In the genomic region with DNA sequence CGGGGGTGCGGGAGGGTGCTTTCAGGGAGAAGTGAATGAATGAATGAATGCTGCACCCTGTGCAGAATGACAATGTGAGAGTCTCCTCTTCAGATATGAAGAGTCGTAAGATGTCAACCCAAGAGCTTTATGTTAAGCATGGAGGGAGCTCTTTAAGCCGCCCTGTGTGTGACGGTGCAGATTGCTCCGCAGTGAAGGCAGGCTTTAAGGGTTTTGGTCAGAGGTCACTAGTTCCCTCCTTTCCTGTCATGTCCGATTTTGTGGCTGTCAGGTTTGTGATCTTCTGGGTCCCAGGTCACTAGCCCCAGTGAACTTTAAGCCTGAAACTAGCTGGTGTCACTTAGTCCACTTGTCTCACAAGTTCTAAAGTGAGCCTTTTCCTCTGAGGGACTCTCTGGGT, we compare ENCODE assay signal across 8 mouse cellular contexts. TPM values are rescaled to one million over a fixed set of nuclear protein-coding genes. Genes with fewer than 3 reads are reported as not detected.
DNase-seq lines count a peak whose midpoint lies in the region; ATAC-seq and TF ChIP-seq lines count a peak whose summit lies in the region.

No protein-coding gene starts in this region.

- TF ChIP-seq POLR2A in kidney, adult 2 months (IDR thresholded peaks at IDR 0.05; ENCODE audit: low read depth, low read length) = no peak
- TF ChIP-seq POLR2A in bone marrow macrophage, adult 2 months (IDR thresholded peaks at IDR 0.05; ENCODE audit: borderline replicate concordance, low read depth, low read length) = no peak

- peak overlapping the region; percentile 95 for H3K9ac ChIP-seq in hindbrain, embryonic 14.5 days
- peak overlapping the region; percentile 83 for H3K9ac ChIP-seq in midbrain, embryonic 13.5 days (replicated peaks)

- H3K36me3 ChIP-seq in kidney, adult 2 months (ENCODE audit: control insufficient read depth, insufficient read depth, low read length) = no peaks in the 10 kb centered on the region; the same call in 1 of the 2 replicates
- peaks cover 51% of the 10 kb centered on the region for H3K36me3 ChIP-seq in hindbrain, embryonic 14.5 days (replicated peaks; ENCODE audit: control insufficient read depth, insufficient read depth)
- H3K36me3 ChIP-seq in midbrain, embryonic 13.5 days = peaks cover 53% of the 10 kb centered on the region

- peaks cover 3% of the 10 kb centered on the region; the same call in 1 of the 2 replicates for H3K4me1 ChIP-seq in kidney, adult 2 months (ENCODE audit: control insufficient read depth, insufficient read depth, low read length)
- peaks cover 4% of the 10 kb centered on the region for H3K4me1 ChIP-seq in bone marrow macrophage, adult 2 months (ENCODE audit: control insufficient read depth, insufficient read depth, low read length)
- peaks cover 14% of the 10 kb centered on the region for H3K4me1 ChIP-seq in hindbrain, embryonic 14.5 days (replicated peaks; ENCODE audit: control insufficient read depth, insufficient read depth, low read length)
- peaks cover 28% of the 10 kb centered on the region for H3K4me1 ChIP-seq in midbrain, embryonic 13.5 days (replicated peaks)

- H3K27me3 ChIP-seq in kidney, adult 2 months (replicated peaks; ENCODE audit: control insufficient read depth, insufficient read depth, low read length) = no peaks in the 10 kb centered on the region
- H3K27me3 ChIP-seq in hindbrain, embryonic 14.5 days (ENCODE audit: control insufficient read depth, insufficient read depth, low read length) = no peaks in the 10 kb centered on the region
- H3K27me3 ChIP-seq in midbrain, embryonic 13.5 days = no peaks in the 10 kb centered on the region

- no peak for ATAC-seq in hindbrain, embryonic 14.5 days (ENCODE audit: low FRiP score)
- ATAC-seq in midbrain, embryonic 13.5 days = no peak; the same call in 1 of the 2 replicates

- under 1% methylated on average over 7 of the region's 7 CpGs for WGBS in kidney, adult 2 months
- WGBS in hindbrain, embryonic 14.5 days = 2% methylated on average over 7 of the region's 7 CpGs
- WGBS in midbrain, embryonic 13.5 days = 0% methylated on average over 7 of the region's 7 CpGs

- H3K27ac ChIP-seq in kidney, adult 2 months (ENCODE audit: insufficient read depth, low read depth, low read length) = peak overlapping the region; percentile 70; the same call in 1 of the 2 replicates
- H3K27ac ChIP-seq in bone marrow macrophage, adult 2 months (ENCODE audit: insufficient read depth, low read depth, low read length) = peak overlapping the region; percentile 97
- H3K27ac ChIP-seq in hindbrain, embryonic 14.5 days = peak overlapping the region; percentile 98
- H3K27ac ChIP-seq in midbrain, embryonic 13.5 days = peak overlapping the region; percentile 96; the same call in 1 of the 2 replicates

- peak overlapping the region; percentile 97 for H3K4me3 ChIP-seq in kidney, adult 2 months (ENCODE audit: insufficient read depth, low read depth, low read length)
- H3K4me3 ChIP-seq in bone marrow macrophage, adult 2 months (ENCODE audit: insufficient read depth, low read length) = peak overlapping the region; percentile 99
- peak overlapping the region; percentile 91 for H3K4me3 ChIP-seq in hindbrain, embryonic 14.5 days (replicated peaks; ENCODE audit: low read length)
- H3K4me3 ChIP-seq in midbrain, embryonic 13.5 days (replicated peaks) = peak overlapping the region; percentile 74

- no peaks in the 10 kb centered on the region for H3K9me3 ChIP-seq in hindbrain, embryonic 14.5 days (ENCODE audit: control insufficient read depth, low read length)
- no peaks in the 10 kb centered on the region for H3K9me3 ChIP-seq in midbrain, embryonic 13.5 days

- DNase-seq in kidney, adult 2 months = no peak
- no peak for DNase-seq in kidney, adult 8-10 months
- no peak for DNase-seq in hindbrain, embryonic 14.5 days (ENCODE audit: low spot score)
- DNase-seq in embryo, embryonic 10.5 days (ENCODE audit: low spot score) = no peak
- no peak for DNase-seq in frontal cortex, postnatal 25 days (ENCODE audit: low spot score in 2 of 2)
- no peak for DNase-seq in thymus, postnatal 25 days

- peak overlapping the region; percentile 97 for H3K4me2 ChIP-seq in hindbrain, embryonic 14.5 days (replicated peaks)
- H3K4me2 ChIP-seq in midbrain, embryonic 13.5 days (replicated peaks) = peak overlapping the region; percentile 90

- TF ChIP-seq CTCF in kidney, adult 2 months (conservative IDR thresholded peaks at IDR 0.05; ENCODE audit: insufficient read depth, insufficient read length, low read depth, low read length) = no peak
- TF ChIP-seq CTCF in bone marrow macrophage, adult 2 months (IDR thresholded peaks at IDR 0.05; ENCODE audit: low read depth, low read length) = no peak

RNA-seq across cellular contexts. Expression of a gene that starts 0.4 kb away (rescaled TPM):
- 129 and 168 TPM in 2 replicates for polyA plus RNA-seq in kidney, adult 2 months (2012; rRNA removed)
- polyA plus RNA-seq in bone marrow macrophage, adult 2 months (2012; ENCODE audit: insufficient read depth, insufficient read length, missing spikeins) = 60.1 and 84.1 TPM in 2 replicates
- polyA plus RNA-seq in hindbrain, embryonic 14.5 days (2014; fragmentation: Nextera tagmentation; extraction: Ambion mirVana) = 95.5 and 100 TPM in 2 replicates
- polyA plus RNA-seq in midbrain, embryonic 13.5 days (2015; fragmentation: Nextera tagmentation; extraction: Ambion mirVana) = 75.8 and 85.2 TPM in 2 replicates

RNA-seq across cellular contexts. Expression of a gene that starts 0.4 kb away (rescaled TPM):
- polyA plus RNA-seq in kidney, adult 2 months (2012; rRNA removed) = 29.2 and 31.4 TPM in 2 replicates
- 28.6 and 29.8 TPM in 2 replicates for polyA plus RNA-seq in bone marrow macrophage, adult 2 months (2012; ENCODE audit: insufficient read depth, insufficient read length, missing spikeins)
- 35.1 and 36.8 TPM in 2 replicates for polyA plus RNA-seq in hindbrain, embryonic 14.5 days (2014; fragmentation: Nextera tagmentation; extraction: Ambion mirVana)
- polyA plus RNA-seq in midbrain, embryonic 13.5 days (2015; fragmentation: Nextera tagmentation; extraction: Ambion mirVana) = 41.0 and 42.0 TPM in 2 replicates

RNA-seq across cellular contexts. Expression of a gene that starts 0.5 kb away (rescaled TPM):
- 16.3 and 21.2 TPM in 2 replicates for polyA plus RNA-seq in kidney, adult 2 months (2012; rRNA removed)
- 18.8 and 22.5 TPM in 2 replicates for polyA plus RNA-seq in bone marrow macrophage, adult 2 months (2012; ENCODE audit: insufficient read depth, insufficient read length, missing spikeins)
- polyA plus RNA-seq in hindbrain, embryonic 14.5 days (2014; fragmentation: Nextera tagmentation; extraction: Ambion mirVana) = 65.7 and 74.2 TPM in 2 replicates
- 97.9 and 105 TPM in 2 replicates for polyA plus RNA-seq in midbrain, embryonic 13.5 days (2015; fragmentation: Nextera tagmentation; extraction: Ambion mirVana)

RNA-seq across cellular contexts. Expression of a gene that starts 42.3 kb away (rescaled TPM):
- polyA plus RNA-seq in kidney, adult 2 months (2012; rRNA removed) = 245 and 280 TPM in 2 replicates
- 17.5 and 19.3 TPM in 2 replicates for polyA plus RNA-seq in bone marrow macrophage, adult 2 months (2012; ENCODE audit: insufficient read depth, insufficient read length, missing spikeins)
- 57.6 and 58.7 TPM in 2 replicates for polyA plus RNA-seq in hindbrain, embryonic 14.5 days (2014; fragmentation: Nextera tagmentation; extraction: Ambion mirVana)
- polyA plus RNA-seq in midbrain, embryonic 13.5 days (2015; fragmentation: Nextera tagmentation; extraction: Ambion mirVana) = 65.0 and 66.5 TPM in 2 replicates

RNA-seq across cellular contexts. Expression of a gene that starts 42.3 kb away (rescaled TPM):
- polyA plus RNA-seq in kidney, adult 2 months (2012; rRNA removed) = 63.3 and 71.7 TPM in 2 replicates
- polyA plus RNA-seq in bone marrow macrophage, adult 2 months (2012; ENCODE audit: insufficient read depth, insufficient read length, missing spikeins) = 22.5 and 26.7 TPM in 2 replicates
- polyA plus RNA-seq in hindbrain, embryonic 14.5 days (2014; fragmentation: Nextera tagmentation; extraction: Ambion mirVana) = 10.0 and 13.3 TPM in 2 replicates
- polyA plus RNA-seq in midbrain, embryonic 13.5 days (2015; fragmentation: Nextera tagmentation; extraction: Ambion mirVana) = 15.1 and 15.2 TPM in 2 replicates
